Mouse (Mus musculus): ENCODE results near the gene Pkd1.

Pkd1 gene

GRCm38 (mm10) chr17:24567034-24567779 is 17.6 kb downstream of the Pkd1 start:
- DNase-seq (ENCODE audit: low spot score in 2 of 2): peak in 1 of 2 experiments; percentile 44

- no peak for DNase-seq (ENCODE audit: low spot score in 2 of 2)
Measured at GRCm38 (mm10) chr17:24569837-24570236, 20.2 kb downstream of the Pkd1 start.

GRCm38 (mm10) chr17:24572651-24573245 is 23.1 kb downstream of the Pkd1 start:
- DNase-seq (ENCODE audit: low spot score in 2 of 2): no peak

GRCm38 (mm10) chr17:24573811-24574210 is 24.2 kb downstream of the Pkd1 start:
- no peak for DNase-seq (ENCODE audit: low spot score in 2 of 2)

- no peak for DNase-seq (ENCODE audit: low spot score in 2 of 2)
Measured at GRCm38 (mm10) chr17:24579532-24579931, 29.9 kb downstream of the Pkd1 start.

- DNase-seq (ENCODE audit: low spot score in 2 of 2): no peak
Measured at GRCm38 (mm10) chr17:24580287-24580686, 30.7 kb downstream of the Pkd1 start.

- DNase-seq (ENCODE audit: low spot score in 2 of 2): no peak
Measured at GRCm38 (mm10) chr17:24583599-24584460, 34.2 kb downstream of the Pkd1 start.

GRCm38 (mm10) chr17:24584520-24584919 is 34.9 kb downstream of the Pkd1 start:
- DNase-seq (ENCODE audit: low spot score in 2 of 2): no peak

GRCm38 (mm10) chr17:24586532-24586931 is 36.9 kb downstream of the Pkd1 start:
- no peak for DNase-seq (ENCODE audit: low spot score in 2 of 2)

- DNase-seq (ENCODE audit: low spot score in 2 of 2): no peak
Measured at GRCm38 (mm10) chr17:24590943-24591342, 41.3 kb downstream of the Pkd1 start.

- no peak for DNase-seq (ENCODE audit: low spot score in 2 of 2)
Measured at GRCm38 (mm10) chr17:24591695-24592094, 42.1 kb downstream of the Pkd1 start.

- no peak for DNase-seq (ENCODE audit: low spot score in 2 of 2)
Measured at GRCm38 (mm10) chr17:24593248-24593647, 43.6 kb downstream of the Pkd1 start.

- no peak for DNase-seq (ENCODE audit: low spot score in 2 of 2)
Measured at GRCm38 (mm10) chr17:24593992-24594890, 44.6 kb downstream of the Pkd1 start.

- DNase-seq (ENCODE audit: low spot score in 2 of 2): no peak
Measured at GRCm38 (mm10) chr17:24595126-24596072, 45.8 kb downstream of the Pkd1 start.

GRCm38 (mm10) chr17:24596073-24596466 is 46.4 kb downstream of the Pkd1 start:
- DNase-seq (ENCODE audit: low spot score in 2 of 2): no peak

GRCm38 (mm10) chr17:24596471-24597183 is 47.0 kb downstream of the Pkd1 start:
- no peak for DNase-seq (ENCODE audit: low spot score in 2 of 2)

- no peak for DNase-seq (ENCODE audit: low spot score in 2 of 2)
Measured at GRCm38 (mm10) chr17:24597989-24598388, 48.4 kb downstream of the Pkd1 start.

- DNase-seq (ENCODE audit: low spot score in 2 of 2): no peak
Measured at GRCm38 (mm10) chr17:24600502-24600901, 50.9 kb downstream of the Pkd1 start.

GRCm38 (mm10) chr17:24603961-24604360 is 54.3 kb downstream of the Pkd1 start:
- DNase-seq (ENCODE audit: low spot score in 2 of 2): no peak

- DNase-seq (ENCODE audit: low spot score in 2 of 2): no peak
Measured at GRCm38 (mm10) chr17:24604557-24604956, 54.9 kb downstream of the Pkd1 start.
